In the genomic region with DNA sequence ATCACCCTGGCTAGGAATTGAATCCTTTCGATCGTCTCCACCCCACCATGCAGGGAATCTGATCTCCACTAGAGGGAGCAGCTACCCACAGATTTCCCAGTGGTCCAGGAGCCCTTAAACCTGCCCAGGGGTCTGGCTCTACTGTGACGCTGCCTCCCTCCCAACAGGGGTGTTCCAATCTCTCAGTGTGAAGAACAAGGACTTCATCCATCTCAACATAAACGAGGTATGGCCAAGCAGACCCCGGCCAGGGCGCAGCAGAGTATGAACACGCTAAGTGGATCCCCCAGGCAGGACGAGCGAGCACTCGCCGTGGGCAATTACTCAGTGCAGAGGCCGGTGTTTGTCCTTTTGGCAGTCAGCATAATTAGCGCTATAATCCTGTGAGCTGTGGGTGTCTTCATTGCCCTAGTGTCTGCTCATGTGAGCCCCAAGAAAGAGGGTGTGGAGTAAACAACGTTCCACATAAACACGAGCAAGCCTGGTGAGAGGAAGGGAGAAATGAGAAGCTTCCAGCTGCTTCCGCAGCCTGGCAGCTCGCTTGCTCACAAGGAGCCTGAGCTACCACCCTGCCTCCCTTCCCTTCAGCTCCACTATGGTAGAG, we compare ENCODE assay signal across 8 mouse cellular contexts. TPM values are rescaled to one million over a fixed set of nuclear protein-coding genes. Genes with fewer than 3 reads are reported as not detected.
DNase-seq lines count a peak whose midpoint lies in the region; ATAC-seq and TF ChIP-seq lines count a peak whose summit lies in the region.

No protein-coding gene starts in this region.

- no peaks in the 10 kb centered on the region for H3K36me3 ChIP-seq in macrophage (ENCODE audit: inconsistent target)

- ATAC-seq in common myeloid progenitor, adult 5-6 weeks (replicated peaks; ENCODE audit: low read depth, poor library complexity, severe bottlenecking): peak; percentile 89

- intact Hi-C loops in left cerebral cortex, adult 2 months (cut with DNase I): loop anchor here (1.0 kb wide), 2 partner anchors 46 to 60 kb away; partner anchors contain the start of gene 2310022B05Rik

- peak; percentile 95 for TF ChIP-seq CTCF in left cerebral cortex, adult 2 months (IDR thresholded peaks at IDR 0.05)

- H3K4me3 ChIP-seq in left cerebral cortex, adult 2 months: peak overlapping the region; percentile 43
- H3K4me3 ChIP-seq in macrophage (ENCODE audit: inconsistent target): peak overlapping the region; percentile 23

- H3K27ac ChIP-seq in left cerebral cortex, adult 2 months: peak overlapping the region; percentile 80
- peak overlapping the region; percentile 3 for H3K27ac ChIP-seq in macrophage

- DNase-seq in ZHBTc4 (ENCODE audit: low read depth, low spot score): peak; percentile 74
- DNase-seq in gastrocnemius, adult 8-10 months (ENCODE audit: low spot score in 2 of 2): peak; percentile 42 to 51
- peak; percentile 49 for DNase-seq in hindlimb bud, embryonic 11.5 days (ENCODE audit: extremely low spot score, low read depth, low spot score)
- DNase-seq in left cerebral cortex, adult 2 months (ENCODE audit: extremely low spot score in 1 of 2, low spot score in 2 of 2): peak; percentile 82 to 89
- DNase-seq in retina, postnatal 7 days (ENCODE audit: low read depth, low spot score): peak; percentile 70
- DNase-seq in urinary bladder, postnatal 14 days (ENCODE audit: low spot score): peak; percentile 79

- 8% methylated on average over 17 of the region's 17 CpGs for WGBS in macrophage (ENCODE audit: missing documents)

- no peaks in the 10 kb centered on the region for H3K79me2 ChIP-seq in macrophage (ENCODE audit: inconsistent target)

RNA-seq across cellular contexts. Expression of gene Capn9, which starts 41.5 kb away (rescaled TPM):
- not detected in 2 replicates for total RNA-seq in common myeloid progenitor, adult 5-6 weeks (2017)
- not detected for total RNA-seq in gastrocnemius, adult 8-10 months (2022)
- total RNA-seq in left cerebral cortex, adult 2 months (2021): not detected
- total RNA-seq in macrophage (2018; cell fraction: chromatin; rRNA removed): not detected
- total RNA-seq in macrophage (2018; cell fraction: cytosol; rRNA removed): under 1 TPM in 2 of 26 experiments, not detected in 24; 0.05 to 0.06 TPM
- total RNA-seq in macrophage (2018; cell fraction: nucleus; rRNA removed): not detected
- polyA plus RNA-seq in macrophage (2018): not detected in 3 replicates

RNA-seq across cellular contexts. Expression of gene 2310022B05Rik, which starts 45.8 kb away (rescaled TPM):
- 3.3 and 5.4 TPM in 2 replicates for total RNA-seq in common myeloid progenitor, adult 5-6 weeks (2017)
- total RNA-seq in gastrocnemius, adult 8-10 months (2022): 10 to 100 TPM in 2 of 4 experiments, 1 to 10 TPM in 2; 8.0 to 13.0 (median 10.7) TPM
- total RNA-seq in left cerebral cortex, adult 2 months (2021): 10 to 100 TPM; 56.2 to 59.4 TPM
- total RNA-seq in macrophage (2018; cell fraction: chromatin; rRNA removed): 1 to 10 TPM in 17 of 26 experiments, under 1 TPM in 9; 0.22 to 8.7 (median 1.4) TPM
- 10 to 100 TPM in 10 of 26 experiments, 1 to 10 TPM in 16; 4.1 to 12.6 (median 7.4) TPM for total RNA-seq in macrophage (2018; cell fraction: cytosol; rRNA removed)
- total RNA-seq in macrophage (2018; cell fraction: nucleus; rRNA removed): 1 to 10 TPM; 1.6 to 8.2 (median 3.3) TPM
- 5.6 to 10.8 TPM (median 5.9 TPM) in 3 replicates for polyA plus RNA-seq in macrophage (2018)

RNA-seq across cellular contexts. Expression of gene Agt, which starts 47.9 kb away (rescaled TPM):
- 0.27 TPM in 1 of 2 replicates, not detected in the other for total RNA-seq in common myeloid progenitor, adult 5-6 weeks (2017)
- 10 to 100 TPM in 2 of 4 experiments, 1 to 10 TPM in 2; 7.5 to 10.9 (median 9.9) TPM for total RNA-seq in gastrocnemius, adult 8-10 months (2022)
- 10 to 100 TPM; 13.3 to 17.8 TPM for total RNA-seq in left cerebral cortex, adult 2 months (2021)
- total RNA-seq in macrophage (2018; cell fraction: chromatin; rRNA removed): not detected
- total RNA-seq in macrophage (2018; cell fraction: cytosol; rRNA removed): not detected
- total RNA-seq in macrophage (2018; cell fraction: nucleus; rRNA removed): not detected
- not detected in 3 replicates for polyA plus RNA-seq in macrophage (2018)

Comparison
In these comparisons a context has a peak if more than half of its experiments do, and no peak if none do; other contexts are left out.
1. Peak in every context shown above with its lines: DNase-seq, ATAC-seq, H3K4me3 ChIP-seq and H3K27ac ChIP-seq.